25 mouse cellular contexts compared by ENCODE assay signal in genomic region chr6:61432167-61432566, GRCm38 (mm10).
DNase-seq lines count a peak whose midpoint lies in the region; ATAC-seq lines count a peak whose summit lies in the region.
"Had no signal": no experiment of that assay in that cellular context is flagged by ENCODE, and none has a peak within 500 bp of the region (broad histone marks: within the 10 kb centered on the region; RNA-seq: fewer than 3 reads in every experiment).

No protein-coding gene starts in this region.

- peak; percentile 42 for DNase-seq in embryonic facial prominence, embryonic 11.5 days (ENCODE audit: low spot score)
- DNase-seq in embryonic facial prominence, embryonic 10.5 days (ENCODE audit: low spot score): no peak
- no peak for DNase-seq in kidney, adult 9 months
- peak; percentile 16 for DNase-seq in ES-CJ7 (ENCODE audit: low read depth, low spot score)
- DNase-seq in gastrocnemius, postnatal 25 days: no peak
- DNase-seq: adrenal gland, postnatal 25 days; cerebellum, adult 11-12 months; cerebellum, postnatal 10 days; gastrocnemius, postnatal 10 days; kidney, adult 8-10 months; kidney, postnatal 4 days; thymus, adult 2 months; thymus, postnatal 36 days had no signal

- no peaks in the 10 kb centered on the region for H3K4me1 ChIP-seq in embryonic facial prominence, embryonic 11.5 days (ENCODE audit: control insufficient read depth, insufficient read depth, low read length)
- H3K4me1 ChIP-seq in embryonic facial prominence, embryonic 10.5 days: peaks cover 14% of the 10 kb centered on the region
- H3K4me1 ChIP-seq in kidney, embryonic 16.5 days (ENCODE audit: insufficient read depth, low read length): peaks cover 17% of the 10 kb centered on the region
- H3K4me1 ChIP-seq in embryonic facial prominence, embryonic 15.5 days: peaks cover 4% of the 10 kb centered on the region; the same call in 1 of the 2 replicates
- H3K4me1 ChIP-seq: embryonic facial prominence, embryonic 12.5 days; intestine, embryonic 15.5 days; liver, embryonic 15.5 days had no signal

- no peaks in the 10 kb centered on the region for H3K36me3 ChIP-seq in embryonic facial prominence, embryonic 11.5 days (replicated peaks; ENCODE audit: control insufficient read depth, insufficient read depth, low read depth, low read length)
- no peaks in the 10 kb centered on the region for H3K36me3 ChIP-seq in embryonic facial prominence, embryonic 10.5 days (replicated peaks)
- no peaks in the 10 kb centered on the region for H3K36me3 ChIP-seq in kidney, embryonic 16.5 days (ENCODE audit: insufficient read depth, low read length)
- no peaks in the 10 kb centered on the region for H3K36me3 ChIP-seq in embryonic facial prominence, embryonic 15.5 days
- H3K36me3 ChIP-seq: embryonic facial prominence, embryonic 12.5 days; hindbrain, embryonic 15.5 days; intestine, embryonic 15.5 days; liver, embryonic 15.5 days; midbrain, embryonic 13.5 days had no signal

- no peak overlapping the region for H3K9ac ChIP-seq in embryonic facial prominence, embryonic 11.5 days (replicated peaks; ENCODE audit: low read length)
- H3K9ac ChIP-seq in kidney, embryonic 16.5 days (replicated peaks; ENCODE audit: low read length): no peak overlapping the region
- H3K9ac ChIP-seq in embryonic facial prominence, embryonic 15.5 days: no peak overlapping the region
- H3K9ac ChIP-seq: embryonic facial prominence, embryonic 12.5 days; forebrain, embryonic 13.5 days; hindbrain, embryonic 15.5 days; intestine, embryonic 15.5 days; liver, embryonic 15.5 days; midbrain, embryonic 13.5 days had no signal

- WGBS in embryonic facial prominence, embryonic 11.5 days: 51% methylated on average over 3 of the region's 3 CpGs
- WGBS in embryonic facial prominence, embryonic 10.5 days: 52% methylated on average over 3 of the region's 3 CpGs
- WGBS in kidney, embryonic 16.5 days: 51% methylated on average over 3 of the region's 3 CpGs
- WGBS in embryonic facial prominence, embryonic 15.5 days: 41% methylated on average over 3 of the region's 3 CpGs

- no peaks in the 10 kb centered on the region for H3K27me3 ChIP-seq in embryonic facial prominence, embryonic 11.5 days (ENCODE audit: control insufficient read depth, insufficient read depth, low read length)
- H3K27me3 ChIP-seq in embryonic facial prominence, embryonic 10.5 days (replicated peaks; ENCODE audit: low read depth, poor library complexity, severe bottlenecking): no peaks in the 10 kb centered on the region
- no peaks in the 10 kb centered on the region for H3K27me3 ChIP-seq in kidney, embryonic 16.5 days (ENCODE audit: insufficient read depth, low read length)
- H3K27me3 ChIP-seq in embryonic facial prominence, embryonic 15.5 days: no peaks in the 10 kb centered on the region
- H3K27me3 ChIP-seq: embryonic facial prominence, embryonic 12.5 days; forebrain, embryonic 13.5 days; hindbrain, embryonic 15.5 days; intestine, embryonic 15.5 days; liver, embryonic 15.5 days; midbrain, embryonic 13.5 days; Patski had no signal

- 0 out of 2 replicates have a peak, but pooled peaks have one; percentile 44 for ATAC-seq in embryonic facial prominence, embryonic 11.5 days (replicated peaks; ENCODE audit: insufficient number of reproducible peaks, low FRiP score, low TSS enrichment, low read depth)
- ATAC-seq in kidney, embryonic 16.5 days (ENCODE audit: low FRiP score, low TSS enrichment): peak; percentile 58; the same call in 1 of the 2 replicates
- ATAC-seq in embryonic facial prominence, embryonic 15.5 days (ENCODE audit: insufficient number of reproducible peaks, low FRiP score, low TSS enrichment, low read depth): no peak
- ATAC-seq: forebrain, embryonic 13.5 days; intestine, embryonic 15.5 days; lung, postnatal 0 days; Patski had no signal

- no peaks in the 10 kb centered on the region for H3K9me3 ChIP-seq in embryonic facial prominence, embryonic 11.5 days (replicated peaks; ENCODE audit: control insufficient read depth, low read length)
- no peaks in the 10 kb centered on the region for H3K9me3 ChIP-seq in embryonic facial prominence, embryonic 10.5 days
- H3K9me3 ChIP-seq in kidney, embryonic 16.5 days (ENCODE audit: low read length): no peaks in the 10 kb centered on the region
- H3K9me3 ChIP-seq in embryonic facial prominence, embryonic 15.5 days (replicated peaks): no peaks in the 10 kb centered on the region
- H3K9me3 ChIP-seq: embryonic facial prominence, embryonic 12.5 days; forebrain, embryonic 13.5 days; hindbrain, embryonic 15.5 days; intestine, embryonic 15.5 days; liver, embryonic 15.5 days; midbrain, embryonic 13.5 days had no signal

- H3K4me3 ChIP-seq in embryonic facial prominence, embryonic 11.5 days (ENCODE audit: low read depth, low read length): no peak overlapping the region
- H3K4me3 ChIP-seq in embryonic facial prominence, embryonic 10.5 days: no peak overlapping the region
- H3K4me3 ChIP-seq in kidney, embryonic 16.5 days (ENCODE audit: low read length): no peak overlapping the region
- H3K4me3 ChIP-seq in embryonic facial prominence, embryonic 15.5 days (replicated peaks): no peak overlapping the region
- H3K4me3 ChIP-seq: embryonic facial prominence, embryonic 12.5 days; forebrain, embryonic 13.5 days; hindbrain, embryonic 15.5 days; intestine, embryonic 15.5 days; liver, embryonic 15.5 days; midbrain, embryonic 13.5 days had no signal

- H3K27ac ChIP-seq in embryonic facial prominence, embryonic 11.5 days (replicated peaks; ENCODE audit: low read depth, low read length): no peak overlapping the region
- no peak overlapping the region for H3K27ac ChIP-seq in embryonic facial prominence, embryonic 10.5 days (replicated peaks)
- H3K27ac ChIP-seq in kidney, embryonic 16.5 days (ENCODE audit: low read length): peak overlapping the region; percentile 56; the same call in 1 of the 2 replicates
- H3K27ac ChIP-seq in embryonic facial prominence, embryonic 15.5 days (replicated peaks): 0 out of 2 replicates have a peak overlapping the region, but pooled peaks have one; percentile 25
- H3K27ac ChIP-seq: embryonic facial prominence, embryonic 12.5 days; intestine, embryonic 15.5 days; liver, embryonic 15.5 days; macrophage had no signal

- no peak overlapping the region for H3K4me2 ChIP-seq in embryonic facial prominence, embryonic 11.5 days (ENCODE audit: low read depth, low read length)
- no peak overlapping the region for H3K4me2 ChIP-seq in kidney, embryonic 16.5 days (replicated peaks; ENCODE audit: low read depth, low read length)
- no peak overlapping the region for H3K4me2 ChIP-seq in embryonic facial prominence, embryonic 15.5 days (replicated peaks)
- H3K4me2 ChIP-seq: embryonic facial prominence, embryonic 12.5 days; forebrain, embryonic 13.5 days; heart, embryonic 11.5 days; hindbrain, embryonic 15.5 days; intestine, embryonic 15.5 days; liver, embryonic 15.5 days; midbrain, embryonic 13.5 days had no signal

Comparison
In these comparisons a context has a peak if more than half of its experiments do, and no peak if none do; other contexts are left out.
1. DNase-seq: peak in embryonic facial prominence, embryonic 11.5 days (single experiment) and ES-CJ7 (single experiment); none in embryonic facial prominence, embryonic 10.5 days (single experiment), kidney, adult 9 months (single experiment) and gastrocnemius, postnatal 25 days (single experiment).
2. H3K27ac ChIP-seq: peak in kidney, embryonic 16.5 days (single experiment) and embryonic facial prominence, embryonic 15.5 days (single experiment); none in embryonic facial prominence, embryonic 11.5 days (single experiment) and embryonic facial prominence, embryonic 10.5 days (single experiment).